Mouse (Mus musculus) left cerebral cortex, adult 18-20 months (tissue): ENCODE data around the gene Nat8f1. TPM values are rescaled to one million over a fixed set of nuclear protein-coding genes. Genes with fewer than 3 reads are reported as not detected.
"Not testable (repeated sequence)": the region's sequence is repeated elsewhere in the genome, so short reads cannot be mapped to it uniquely, and the experiment has no call there.

ENCODE experiments used
- DNase-seq, 2 experiments: peaks; one replicate each; pipeline ENCODE4 v3.0.0; 2021 to 2022; ENCODE audit warnings: low spot score in 2 of 2, mixed read lengths in 1 of 2
- total RNA-seq, 2 experiments: library from RNA; stranded (reverse); gene quantifications; 2 replicates each; pipeline ENCODE4 v1.2.3; 2021

Nat8f1 gene
- total RNA-seq, 2 experiments from 2014 or later = 24.7 to 26.1 TPM

- no peak for DNase-seq
Measured at GRCm38 (mm10) chr6:85909704-85910103, 5.8 kb downstream of the Nat8f1 start.

GRCm38 (mm10) chr6:85908341-85908740 lies 7.1 kb downstream of the Nat8f1 start:
- no peak for DNase-seq

- DNase-seq = peak; percentile 14 to 44
Measured at GRCm38 (mm10) chr6:85906911-85907351, 8.6 kb downstream of the Nat8f1 start.

GRCm38 (mm10) chr6:85904642-85905061 lies 10.8 kb downstream of the Nat8f1 start, which contains the start of gene Nat8f4:
Gene Nat8f4, minus strand, starts transcription at chr6:85904884.
- peak; percentile 80 to 83 for DNase-seq

GRCm38 (mm10) chr6:85902303-85902702 lies 13.2 kb downstream of the Nat8f1 start:
- no peak for DNase-seq

GRCm38 (mm10) chr6:85898596-85899475 lies 16.7 kb downstream of the Nat8f1 start:
- DNase-seq = not testable (repeated sequence)

GRCm38 (mm10) chr6:85895061-85895648 lies 20.3 kb downstream of the Nat8f1 start:
- DNase-seq = peak in 1 of 2 experiments; percentile 29

- DNase-seq = no peak
Measured at GRCm38 (mm10) chr6:85888961-85889360, 26.5 kb downstream of the Nat8f1 start.

GRCm38 (mm10) chr6:85884311-85884710 lies 31.2 kb downstream of the Nat8f1 start:
- DNase-seq = no peak

- DNase-seq = not testable (repeated sequence)
Measured at GRCm38 (mm10) chr6:85883246-85883645, 32.2 kb downstream of the Nat8f1 start.

- DNase-seq = not testable (repeated sequence)
Measured at GRCm38 (mm10) chr6:85869006-85869405, 46.5 kb downstream of the Nat8f1 start, which contains the start of gene Nat8f2. Gene Nat8f2, minus strand, starts transcription at chr6:85869158.

- no peak for DNase-seq
Measured at GRCm38 (mm10) chr6:85867726-85868690, 47.5 kb downstream of the Nat8f1 start.

GRCm38 (mm10) chr6:85866995-85867394 lies 48.5 kb downstream of the Nat8f1 start:
- not testable (repeated sequence) for DNase-seq

- not testable (repeated sequence) for DNase-seq
Measured at GRCm38 (mm10) chr6:85866166-85866565, 49.3 kb downstream of the Nat8f1 start.

GRCm38 (mm10) chr6:85864900-85865639 lies 50.4 kb downstream of the Nat8f1 start:
- DNase-seq = peak in 1 of 2 experiments; percentile 17

- no peak for DNase-seq
Measured at GRCm38 (mm10) chr6:85863840-85864239, 51.6 kb downstream of the Nat8f1 start.

- no peak for DNase-seq
Measured at GRCm38 (mm10) chr6:85863136-85863535, 52.4 kb downstream of the Nat8f1 start.

- DNase-seq = no peak
Measured at GRCm38 (mm10) chr6:85862565-85862964, 52.9 kb downstream of the Nat8f1 start.

GRCm38 (mm10) chr6:85861247-85861646 lies 54.2 kb downstream of the Nat8f1 start:
- DNase-seq = no peak
